Mouse (Mus musculus) 3T3-L1 (cell line): ENCODE results near the gene Dgkh.

Experiments
- DNase-seq: peaks from one replicate; pipeline ENCODE4 v3.0.0-alpha.2; 2015; ENCODE audit warnings: low read depth, low spot score

The Dgkh gene

GRCm38 (mm10) chr14:78538572-78539320 is 193.8 kb downstream of the Dgkh start:
- DNase-seq: peak; percentile 59

GRCm38 (mm10) chr14:78537551-78537950 is 195.0 kb downstream of the Dgkh start:
- no peak for DNase-seq

GRCm38 (mm10) chr14:78536281-78537165 is 196.1 kb downstream of the Dgkh start, which contains the start of gene Akap11:
Gene Akap11 (minus strand): TSS chr14:78536808.
- peak; percentile 90 for DNase-seq

GRCm38 (mm10) chr14:78535366-78535765 is 197.2 kb downstream of the Dgkh start:
- peak; percentile 19 for DNase-seq

DNA sequence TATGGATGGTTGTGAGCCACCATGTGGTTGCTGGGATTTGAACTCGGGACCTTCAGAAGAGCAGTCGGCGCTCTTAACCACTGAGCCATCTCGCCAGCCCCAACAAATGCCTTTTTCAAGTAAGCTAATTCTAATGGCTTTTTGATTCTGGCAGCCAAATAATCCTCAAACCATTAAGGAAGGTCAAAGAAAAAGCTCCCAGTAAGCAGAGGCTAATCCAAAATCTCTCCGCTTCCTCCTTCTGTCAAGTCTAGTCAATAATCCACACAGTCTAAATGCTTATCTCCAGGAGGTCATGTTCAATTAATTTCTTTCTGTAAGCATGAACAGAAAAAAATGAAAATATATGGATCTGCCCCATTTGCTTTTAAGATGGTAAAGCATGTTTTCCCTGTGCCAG is 197.9 kb downstream of the Dgkh start:
- no peak for DNase-seq

GRCm38 (mm10) chr14:78533701-78534100 is 198.9 kb downstream of the Dgkh start:
- DNase-seq: no peak

DNA sequence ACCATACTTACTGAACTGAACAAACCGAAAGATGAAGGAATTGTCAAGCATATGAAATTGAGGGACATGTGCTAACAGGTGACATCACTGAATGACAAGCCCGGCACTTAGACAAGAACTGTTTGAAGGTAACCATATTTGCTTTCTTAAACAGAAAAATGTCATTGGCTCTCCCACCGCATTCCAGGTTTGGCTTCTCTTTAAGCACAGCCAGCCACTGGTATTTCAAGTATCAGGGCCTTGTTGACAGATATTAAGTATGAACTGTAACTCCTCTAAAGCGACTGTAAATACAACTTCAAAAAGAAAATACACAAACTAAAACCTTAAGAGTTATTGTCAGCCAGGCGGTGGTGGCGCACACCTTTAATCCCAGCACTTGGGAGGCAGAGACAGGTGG is 200.2 kb downstream of the Dgkh start:
- DNase-seq: no peak

GRCm38 (mm10) chr14:78530256-78530655 is 202.3 kb downstream of the Dgkh start:
- DNase-seq: no peak

DNA sequence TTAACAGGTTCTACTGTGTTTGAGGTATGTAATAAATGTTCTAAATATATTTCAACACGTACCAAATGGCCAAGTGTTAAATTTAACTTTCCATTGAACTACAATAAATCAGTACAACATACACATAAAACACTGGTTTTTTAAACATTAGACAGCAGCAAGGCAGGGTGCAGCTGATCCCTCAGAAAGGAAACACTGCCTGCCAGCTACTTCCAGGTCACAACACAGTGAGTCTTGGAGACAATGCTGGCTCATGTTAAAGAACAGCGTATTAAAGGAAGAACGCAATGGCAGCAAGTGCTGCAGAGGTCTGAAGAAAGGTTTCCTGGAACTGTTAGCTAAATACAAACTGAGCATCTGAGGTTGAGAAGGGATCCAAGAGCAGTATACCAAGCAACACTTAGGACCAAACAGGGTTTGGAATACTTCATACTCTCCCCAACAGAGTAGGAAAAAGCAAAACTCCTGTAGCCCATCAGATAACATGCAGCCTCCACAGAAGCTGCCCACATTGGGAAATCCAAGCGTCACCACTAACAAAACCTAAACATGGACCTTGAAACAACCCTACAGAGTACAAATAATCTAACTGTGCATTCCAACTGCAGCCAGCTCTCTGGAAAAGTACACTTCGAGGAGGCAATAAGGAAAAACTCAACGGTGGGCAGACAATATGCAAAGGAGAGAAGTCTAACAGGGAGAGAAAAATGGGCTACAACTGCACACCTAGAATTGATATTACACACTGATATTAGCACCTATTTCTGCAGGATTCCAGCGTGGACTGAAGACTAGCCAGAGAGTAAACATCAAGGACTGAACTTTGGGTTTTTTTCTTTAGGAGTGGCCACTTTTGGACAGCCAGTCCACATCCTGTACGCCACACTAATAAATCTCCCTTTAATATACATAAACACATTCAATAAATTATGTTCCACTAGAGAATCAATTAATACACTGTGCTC is 203.8 kb downstream of the Dgkh start:
- DNase-seq: no peak

DNA sequence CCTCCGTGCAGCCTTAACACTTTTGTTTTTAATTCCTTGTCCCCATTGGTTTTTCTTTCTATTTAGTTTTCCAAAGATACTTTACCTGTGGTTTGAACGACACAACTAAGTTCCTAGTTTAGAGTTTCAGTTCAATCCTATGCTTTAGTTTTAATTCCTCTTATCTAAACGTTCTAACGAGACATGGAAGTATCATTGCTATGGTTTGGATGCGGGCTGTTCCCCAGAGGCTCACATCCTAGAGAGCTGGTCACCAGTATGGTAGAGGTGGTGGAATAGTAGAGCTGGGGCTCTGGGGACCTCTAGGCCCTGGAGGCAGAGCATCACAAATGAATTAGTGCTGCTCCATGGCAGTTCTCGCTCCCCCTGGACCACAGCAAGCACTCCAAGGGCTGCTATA is 205.7 kb downstream of the Dgkh start:
- DNase-seq: no peak

GRCm38 (mm10) chr14:78526475-78526874 is 206.1 kb downstream of the Dgkh start:
- DNase-seq: no peak

- DNase-seq: no peak
Measured at GRCm38 (mm10) chr14:78525611-78526457, 206.7 kb downstream of the Dgkh start.

GRCm38 (mm10) chr14:78525059-78525458 is 207.5 kb downstream of the Dgkh start:
- peak; percentile 18 for DNase-seq

DNA sequence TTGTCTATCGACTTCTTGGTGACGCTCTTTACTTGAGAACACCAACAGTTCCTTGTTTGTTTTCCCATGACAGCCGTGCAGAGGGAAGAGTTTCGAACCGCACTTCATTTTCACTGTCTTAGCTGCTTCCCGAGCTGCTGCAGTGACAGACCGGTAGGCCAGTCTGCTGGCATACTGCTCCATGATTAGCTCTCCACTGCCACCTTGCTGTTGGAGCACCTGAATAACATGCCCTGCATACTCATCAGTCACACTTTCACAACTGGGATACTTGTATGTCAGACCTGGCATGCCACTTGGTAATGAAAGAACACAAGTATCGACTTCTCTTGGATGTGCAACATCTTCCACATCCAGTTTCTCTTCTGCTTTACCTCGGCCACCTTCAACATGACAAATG is 221.9 kb downstream of the Dgkh start:
- peak; percentile 23 for DNase-seq

DNA sequence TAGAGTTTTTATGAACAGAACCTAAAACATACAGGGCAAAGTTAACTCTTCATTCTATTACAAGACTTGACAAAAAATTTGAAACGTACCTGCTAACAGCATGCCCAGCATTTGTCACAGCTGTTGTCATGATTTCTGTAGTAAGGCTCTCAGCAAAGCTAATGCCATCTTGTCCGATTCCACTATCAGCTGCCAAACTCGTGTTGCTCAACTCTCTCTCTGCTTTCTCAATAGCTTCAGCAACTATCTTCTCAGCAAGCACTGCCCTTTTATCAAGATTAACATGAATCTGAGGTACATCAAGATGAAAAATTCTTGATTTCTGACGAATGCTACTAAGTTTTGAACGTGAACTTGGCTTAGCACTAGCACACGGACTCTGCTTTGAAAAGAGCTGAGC is 222.8 kb downstream of the Dgkh start:
- DNase-seq: no peak
